Mouse (Mus musculus): ENCODE results near the gene Gpr137.
"Not testable (repeated sequence)": the region's sequence is repeated elsewhere in the genome, so short reads cannot be mapped to it uniquely, and the experiment has no call there.

Gpr137 gene

DNA sequence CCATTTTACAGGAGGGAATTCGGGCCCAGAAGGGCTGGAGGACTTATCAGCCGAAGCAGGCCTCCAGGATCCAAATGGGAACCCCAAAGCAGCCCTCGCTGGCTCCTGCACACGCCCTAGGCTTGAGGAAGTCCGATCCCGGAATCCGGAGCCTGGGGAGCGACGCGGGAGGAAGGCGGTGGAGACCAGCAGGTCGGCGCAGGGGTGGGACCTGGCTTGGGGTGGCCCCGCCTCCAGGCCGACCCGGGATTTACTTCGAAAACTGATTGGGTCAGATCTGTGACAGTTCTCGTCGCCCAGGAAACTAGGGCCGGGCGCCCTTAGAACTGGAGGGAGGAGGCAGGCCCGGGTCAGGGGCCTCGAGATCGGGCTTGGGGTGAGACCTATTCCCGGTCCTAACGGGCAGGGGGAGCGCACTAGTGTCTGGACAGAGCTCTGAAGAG is at the start of gene Gpr137:
Gene Gpr137 (minus strand): TSS at position 232 of the 443 bp plus-strand sequence.
- DNase-seq: peak; percentile 97

- DNase-seq: not testable (repeated sequence)
Measured at GRCm38 (mm10) chr19:6991166-6991565, 48.9 kb upstream of the Gpr137 start.

- no peak for DNase-seq
Measured at GRCm38 (mm10) chr19:6990712-6991111, 48.4 kb upstream of the Gpr137 start.

DNA sequence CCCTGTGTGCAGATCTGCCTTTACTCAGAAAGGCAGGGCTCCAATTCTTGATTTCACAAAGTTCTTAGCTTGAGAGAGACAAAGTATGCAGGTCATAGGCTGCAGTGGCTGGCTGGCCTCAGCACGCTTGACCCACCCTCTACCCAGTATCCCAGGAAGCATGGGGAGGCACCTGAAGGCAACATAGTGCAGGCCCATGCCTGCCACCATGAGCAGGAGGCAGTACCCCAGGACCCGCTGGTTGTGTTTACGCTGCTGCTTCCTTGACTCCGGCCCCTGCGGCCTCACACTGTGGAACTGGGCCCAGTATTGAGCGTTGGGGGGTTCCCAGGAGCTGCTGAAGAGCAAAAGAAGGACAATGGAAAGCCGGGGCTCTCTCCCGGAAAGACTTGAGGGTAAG is 47.0 kb upstream of the Gpr137 start:
- DNase-seq: peak; percentile 12

GRCm38 (mm10) chr19:6987904-6988285 is 45.6 kb upstream of the Gpr137 start:
- DNase-seq: no peak

DNA sequence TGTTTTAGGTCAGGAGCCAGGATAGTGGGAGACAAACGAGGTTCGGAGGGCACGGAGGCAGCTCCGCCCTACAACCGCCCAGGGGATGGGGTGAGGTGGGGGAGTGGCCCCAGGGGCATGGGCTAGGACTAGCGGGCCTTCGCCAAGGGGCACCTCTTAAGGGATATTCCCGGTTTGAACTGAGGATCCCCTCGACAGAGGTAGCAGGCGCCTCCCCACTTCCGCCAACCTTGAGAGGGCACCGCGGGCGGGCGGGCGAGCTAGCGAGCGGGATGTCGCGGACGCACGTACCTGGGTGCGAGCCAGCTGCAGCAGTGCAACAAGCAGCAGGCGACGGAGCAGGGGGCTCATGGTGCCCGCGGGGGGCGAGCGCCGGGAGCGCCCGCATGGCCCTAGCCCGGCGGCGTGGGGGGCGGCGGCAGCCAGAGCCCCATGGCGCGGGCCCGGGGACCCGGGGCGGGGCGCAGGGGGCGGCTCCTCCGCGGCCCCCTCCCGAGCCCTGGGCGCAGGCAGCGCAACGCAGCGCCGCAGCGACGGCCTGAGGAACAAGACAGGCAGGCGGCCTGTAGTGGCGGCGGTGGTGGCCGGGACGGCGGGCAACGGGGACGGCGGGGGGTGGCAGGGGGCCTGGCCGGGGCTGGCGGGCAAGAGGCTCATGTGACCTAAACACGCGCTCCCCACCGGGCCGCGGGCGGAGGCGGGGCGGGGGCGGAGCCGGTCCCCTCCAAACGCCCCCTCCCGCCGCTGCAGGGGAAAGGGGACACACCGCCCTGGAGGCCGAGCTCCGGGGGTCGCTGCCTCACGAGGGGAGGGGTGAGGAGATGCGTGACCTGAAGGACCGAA is 45.0 kb upstream of the Gpr137 start, which contains the start of gene Vegfb:
Gene Vegfb (minus strand): TSS at position 591 of the 843 bp plus-strand sequence.
- peak; percentile 84 for DNase-seq

GRCm38 (mm10) chr19:6985951-6986708 is 43.9 kb upstream of the Gpr137 start:
- peak; percentile 16 for DNase-seq

GRCm38 (mm10) chr19:6985300-6985699 is 43.0 kb upstream of the Gpr137 start:
- peak; percentile 30 for DNase-seq

- no peak for DNase-seq
Measured at GRCm38 (mm10) chr19:6983621-6984020, 41.3 kb upstream of the Gpr137 start.

DNA sequence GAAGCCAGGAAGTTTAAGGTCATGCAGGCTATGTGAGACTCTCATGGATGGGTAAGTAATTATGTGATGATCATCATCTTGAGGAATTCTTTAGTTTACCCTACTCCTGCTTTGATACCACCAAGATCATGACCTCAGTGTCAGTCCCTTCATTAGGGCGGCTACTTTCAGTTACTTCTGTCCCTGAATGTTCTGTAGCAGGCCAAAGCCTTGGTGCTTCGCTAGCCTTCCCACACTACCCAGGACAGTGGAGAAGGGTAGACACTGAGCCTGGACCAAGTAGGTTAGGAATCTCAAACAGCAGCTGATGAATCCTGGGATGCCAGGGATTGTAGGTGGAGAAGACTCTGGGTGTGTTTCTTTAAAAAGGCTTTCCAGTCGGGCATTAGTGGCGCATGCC is 39.2 kb upstream of the Gpr137 start:
- DNase-seq: no peak

DNA sequence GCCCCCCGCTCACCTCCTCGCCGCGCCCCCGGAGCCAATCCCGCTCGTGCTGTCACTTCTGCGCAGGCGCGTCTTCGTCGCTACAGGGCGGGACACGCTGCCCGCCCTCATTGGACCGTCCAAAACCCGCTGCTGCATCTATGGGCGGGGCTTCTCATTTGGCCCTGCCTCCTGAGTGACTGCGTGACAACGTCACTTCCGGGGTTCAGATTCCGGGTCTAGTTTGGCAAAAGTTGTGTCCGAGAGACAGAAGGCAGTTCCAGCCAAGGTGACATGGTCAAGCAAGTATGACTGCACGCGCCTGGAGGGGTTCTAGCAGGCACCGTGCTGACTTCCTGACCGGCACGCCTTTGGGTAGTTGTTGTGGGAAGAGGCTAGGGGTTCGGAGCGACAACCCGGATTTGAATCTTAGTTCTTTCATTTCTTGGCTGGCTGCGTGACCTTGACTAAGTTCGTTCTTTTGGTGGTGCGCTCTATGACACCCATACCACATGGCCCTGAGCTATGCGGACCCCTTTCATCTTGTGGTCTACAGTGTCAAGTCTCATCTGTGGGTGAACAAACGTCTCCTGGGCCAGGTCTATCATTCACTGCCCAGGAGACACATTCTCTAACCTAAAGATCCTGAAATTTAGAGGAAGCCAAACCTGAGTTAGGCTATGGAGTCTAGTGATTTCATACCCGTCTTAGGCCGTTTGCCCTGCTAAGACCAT is 38.3 kb upstream of the Gpr137 start, which contains the start of gene Fkbp2:
Gene Fkbp2 (minus strand): TSS at position 121 of the 713 bp plus-strand sequence.
- DNase-seq: peak; percentile 99

DNA sequence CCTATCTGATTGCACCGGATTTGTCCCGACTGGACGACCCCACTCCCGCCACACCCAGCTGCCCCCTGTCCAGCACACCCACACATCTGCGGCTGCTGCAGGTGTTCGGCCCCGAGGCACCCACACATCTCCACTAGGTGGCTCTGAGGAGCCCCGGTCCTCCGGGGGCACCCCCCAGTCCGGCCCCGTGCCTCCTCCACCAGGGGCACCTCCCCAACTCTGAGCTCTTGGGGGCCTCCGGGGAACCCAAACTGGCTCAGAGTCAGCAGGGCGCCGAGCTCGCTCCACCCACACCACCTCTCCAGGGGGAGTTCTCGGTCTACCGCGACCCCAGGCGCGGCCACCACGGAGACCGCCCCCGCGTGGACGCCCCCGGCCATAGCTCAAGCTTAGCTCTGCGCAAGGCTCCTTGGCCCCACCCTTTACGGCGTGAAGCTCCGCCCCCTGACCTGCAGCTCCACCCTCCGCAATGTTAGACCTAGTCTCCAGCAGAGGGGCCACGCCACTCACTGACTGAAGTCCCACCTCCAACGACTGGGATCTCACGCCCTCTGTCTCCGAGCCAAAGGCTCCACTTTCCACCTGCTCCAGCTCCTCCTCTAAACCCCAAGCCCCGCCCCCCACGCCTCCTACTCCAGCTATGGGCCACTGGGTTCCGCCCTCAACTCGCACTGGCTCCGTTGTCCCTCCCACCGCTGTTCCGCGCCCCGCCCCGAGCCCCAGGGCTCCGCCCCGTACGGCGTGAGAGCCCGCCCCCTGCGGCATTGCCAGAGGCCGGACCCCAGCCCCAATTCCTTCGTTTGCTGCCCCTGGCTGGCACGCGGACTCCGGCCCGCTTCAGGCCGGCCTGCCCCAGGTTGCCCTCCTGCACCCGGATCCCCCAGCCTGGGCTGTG is 37.5 kb upstream of the Gpr137 start:
- peak; percentile 100 for DNase-seq

- peak; percentile 62 for DNase-seq
Measured at GRCm38 (mm10) chr19:6979001-6979479, 36.8 kb upstream of the Gpr137 start.

DNA sequence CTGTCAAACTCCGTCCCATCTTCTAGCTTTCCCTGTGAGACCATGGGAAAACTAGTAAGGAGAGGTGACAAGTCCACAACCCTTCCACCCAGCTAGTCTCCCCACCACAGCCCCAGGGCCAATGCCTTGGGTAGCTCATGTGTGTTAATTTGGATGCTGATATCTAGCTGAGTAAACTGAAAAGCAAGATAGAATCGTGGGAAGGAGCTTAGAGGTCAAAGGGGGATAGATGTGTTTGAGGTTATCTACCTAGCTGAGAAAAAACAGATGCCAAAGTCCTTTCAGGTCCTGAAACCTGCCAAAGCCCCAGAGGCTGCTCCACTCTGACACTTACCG is 36.3 kb upstream of the Gpr137 start:
- DNase-seq: no peak

- DNase-seq: no peak
Measured at GRCm38 (mm10) chr19:6977759-6978638, 35.7 kb upstream of the Gpr137 start.

DNA sequence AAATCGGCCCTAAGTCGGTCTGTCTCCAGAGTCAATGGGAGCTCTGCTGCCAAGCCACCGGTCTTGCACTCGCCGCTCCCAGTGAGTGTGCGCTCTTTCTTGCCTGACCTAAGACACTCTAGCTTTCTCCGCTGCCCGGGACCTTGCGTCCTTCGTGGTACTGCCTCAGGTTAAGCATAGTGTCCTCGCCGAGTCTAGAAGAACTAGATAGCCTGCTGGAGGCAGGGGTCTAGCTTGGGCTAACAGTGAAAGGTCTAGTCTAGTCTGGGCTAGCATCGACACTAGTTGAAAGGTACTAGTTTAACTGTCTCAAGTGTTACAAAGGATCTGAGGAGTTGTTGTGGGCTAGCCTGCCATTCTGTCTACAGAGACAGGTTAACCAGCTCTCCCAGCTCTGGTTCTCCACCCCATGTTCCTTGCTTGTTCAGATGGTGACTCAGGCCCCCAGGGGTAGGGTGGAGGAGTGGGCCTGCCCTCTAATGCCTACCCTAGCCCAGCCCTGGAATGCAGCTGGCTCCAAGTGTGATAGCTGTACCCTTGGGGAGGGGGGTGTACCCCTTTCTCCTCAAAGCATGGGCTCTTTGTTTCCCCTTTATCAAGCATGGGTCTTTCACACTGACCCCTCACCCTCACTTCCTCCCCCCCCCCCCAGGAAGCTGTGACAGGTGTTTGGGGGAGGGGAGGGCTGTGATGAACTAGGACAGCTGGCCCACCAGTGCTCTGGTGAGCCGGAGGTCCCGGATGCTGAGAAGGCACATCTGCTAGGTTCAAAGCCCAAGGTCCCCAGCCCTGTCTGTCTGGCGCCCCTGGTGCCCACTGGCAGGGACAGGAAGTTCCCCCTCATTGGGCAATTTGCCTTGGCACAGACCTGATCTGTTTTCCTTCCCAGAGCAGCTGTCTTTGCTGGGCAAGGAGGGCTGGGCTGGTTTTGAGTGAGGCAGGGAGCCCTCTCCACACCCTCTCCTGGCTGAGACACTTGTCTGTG is 33.5 kb upstream of the Gpr137 start, which contains the start of gene Plcb3:
Gene Plcb3 (minus strand): TSS at position 934 of the 985 bp plus-strand sequence.
- DNase-seq: peak; percentile 75

- DNase-seq: peak; percentile 94
Measured at GRCm38 (mm10) chr19:6974211-6975205, 32.2 kb upstream of the Gpr137 start, which contains the start of gene Ppp1r14b. Ppp1r14b (plus strand) TSS chr19:6974968.

DNA sequence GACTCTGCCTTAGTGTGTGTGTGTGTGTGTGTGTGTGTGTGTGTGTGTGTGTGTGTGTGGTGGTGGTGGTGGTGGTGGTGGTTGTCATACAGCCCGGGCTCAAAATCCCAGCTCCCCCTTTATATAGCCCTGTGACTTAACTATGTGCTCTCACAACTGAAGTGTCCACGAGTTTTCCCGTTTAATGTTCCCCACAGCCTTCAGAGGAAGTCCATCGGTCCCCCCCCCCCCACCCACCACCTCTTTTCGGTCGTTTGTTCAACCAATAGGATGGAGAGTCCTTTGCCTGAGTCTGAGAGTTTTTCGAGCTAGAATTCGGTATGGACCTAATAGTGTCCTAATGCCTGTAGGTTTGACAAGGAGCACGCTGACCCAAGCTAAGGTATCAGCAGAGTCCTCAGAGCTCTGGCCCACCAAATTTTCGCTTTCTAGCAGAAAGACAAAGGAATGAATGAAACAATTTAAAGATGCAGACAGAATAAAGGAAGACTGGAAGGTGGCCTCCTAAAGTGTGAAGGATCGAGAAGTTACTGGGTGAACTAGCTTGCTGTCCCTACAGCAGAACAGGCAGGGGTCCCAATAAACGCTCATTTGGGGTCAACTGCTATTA is 31.4 kb upstream of the Gpr137 start:
- DNase-seq: no peak

All from kidney, postnatal 10 days (tissue).